Mouse (Mus musculus): ENCODE measurements around the gene Twist1. TPM values are rescaled to one million over a fixed set of nuclear protein-coding genes. Genes with fewer than 3 reads are reported as not detected.
A peak's percentile ranks its signal among the peaks of the same experiment; 100 is the strongest.

Gene Twist1
- polyA plus RNA-seq, 1 experiment from 2014 or later = 30.9 TPM

- Histone ChIP-seq H3K4me2 (replicated peaks) (peak overlapping the region; percentile 62), H3K27ac (peak overlapping the region; percentile 82; the same call in 1 of the 2 replicates)
Measured at GRCm38 (mm10) chr12:33959206-33959605, 1.7 kb downstream of the Twist1 start.

GRCm38 (mm10) chr12:33959846-33960245 is 2.4 kb downstream of the Twist1 start:
- no peak for ATAC-seq (ENCODE audit: low FRiP score)
- Histone ChIP-seq H3K36me3 (no peaks in the 10 kb centered on the region), H3K4me3 (peak overlapping the region; percentile 5; the same call in 1 of the 2 replicates), H3K9ac (no peak overlapping the region), H3K4me1 (peaks cover 22% of the 10 kb centered on the region), H3K27ac (no peak overlapping the region), H3K4me2 (replicated peaks) (no peak overlapping the region), H3K27me3 (peaks cover 88% of the 10 kb centered on the region), H3K9me3 (replicated peaks) (no peaks in the 10 kb centered on the region)
- 4% methylated on average over 3 of the region's 3 CpGs for WGBS

More at GRCm38 (mm10) chr12:33959206-33959605, 1.7 kb downstream of the Twist1 start:
- peaks cover 87% of the 10 kb centered on the region for H3K27me3 ChIP-seq
- H3K36me3 ChIP-seq = no peaks in the 10 kb centered on the region
- ATAC-seq (ENCODE audit: low FRiP score) = no peak
- H3K4me3 ChIP-seq = peak overlapping the region; percentile 56
- peaks cover 22% of the 10 kb centered on the region for H3K4me1 ChIP-seq
- WGBS = 3% methylated on average over 6 of the region's 6 CpGs
- no peak overlapping the region for H3K9ac ChIP-seq
- no peaks in the 10 kb centered on the region for H3K9me3 ChIP-seq (replicated peaks)

- peak overlapping the region; percentile 27; the same call in 1 of the 2 replicates for H3K4me2 ChIP-seq (replicated peaks)
- H3K27me3 ChIP-seq = peaks cover 88% of the 10 kb centered on the region
- H3K27ac ChIP-seq = no peak overlapping the region
- WGBS = 11% methylated on average over 5 of the region's 5 CpGs
- peaks cover 17% of the 10 kb centered on the region for H3K4me1 ChIP-seq
- H3K4me3 ChIP-seq = peak overlapping the region; percentile 16
- no peaks in the 10 kb centered on the region for H3K9me3 ChIP-seq (replicated peaks)
- ATAC-seq (ENCODE audit: low FRiP score) = no peak
- H3K9ac ChIP-seq = no peak overlapping the region
- no peaks in the 10 kb centered on the region for H3K36me3 ChIP-seq
Measured at GRCm38 (mm10) chr12:33961013-33961412, 3.5 kb downstream of the Twist1 start.

DNA sequence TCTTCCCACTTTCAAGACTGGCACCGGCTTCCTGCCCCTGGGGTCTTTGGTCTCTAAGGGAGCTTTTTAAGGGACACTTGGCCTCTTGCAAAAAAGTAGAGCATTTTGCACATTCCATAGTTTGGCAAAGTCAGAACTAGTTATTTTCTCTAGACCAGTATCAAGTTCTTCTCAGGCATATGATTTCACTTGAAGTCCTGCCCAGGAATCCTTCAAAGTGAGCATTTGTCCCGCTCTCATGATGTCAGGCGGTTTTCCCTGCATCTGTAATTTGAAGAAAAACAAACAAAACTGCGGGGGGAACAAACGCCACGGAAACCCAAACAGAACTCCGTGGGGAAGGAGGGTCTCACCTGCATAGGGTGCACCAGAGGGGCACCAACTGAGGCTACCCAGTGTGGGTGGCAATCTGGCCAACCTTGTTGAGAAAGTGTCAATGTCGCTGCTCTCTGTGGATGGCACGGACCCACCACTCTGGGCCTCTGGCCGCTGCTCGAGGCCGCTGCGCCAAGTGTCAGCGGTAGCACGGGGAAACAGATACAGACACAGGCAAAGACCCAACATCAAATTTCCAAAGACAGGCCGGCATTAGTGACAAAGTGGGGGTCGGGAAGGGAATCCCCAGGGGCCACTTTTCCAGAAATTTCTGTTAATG is 4.8 kb downstream of the Twist1 start:
- 0 out of 2 replicates have a peak overlapping the region, but pooled peaks have one; percentile 1 for H3K4me3 ChIP-seq

DNA sequence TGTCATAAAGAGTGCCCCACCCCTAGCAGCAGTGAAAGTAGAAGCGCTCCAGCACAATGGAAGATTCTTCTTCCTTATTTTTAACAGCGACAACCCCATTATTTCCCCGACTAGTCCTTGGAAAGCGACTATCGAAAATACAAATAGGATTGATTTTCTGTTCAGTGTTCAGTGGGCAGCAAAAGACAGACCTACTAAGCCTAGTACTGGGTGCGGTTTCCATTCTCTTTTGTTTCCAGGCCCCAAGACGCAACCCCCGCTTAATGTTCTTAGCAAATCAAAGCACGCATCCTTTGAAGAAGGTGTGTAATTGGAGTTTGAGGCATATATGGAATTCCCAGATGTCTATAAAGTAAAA is 5.3 kb downstream of the Twist1 start:
- H3K36me3 ChIP-seq = no peaks in the 10 kb centered on the region
- H3K4me2 ChIP-seq (replicated peaks) = peak overlapping the region; percentile 33
- no peak overlapping the region for H3K9ac ChIP-seq
- no peak overlapping the region for H3K27ac ChIP-seq
- no peak for ATAC-seq (ENCODE audit: low FRiP score)
- H3K4me1 ChIP-seq = peaks cover 24% of the 10 kb centered on the region
- no peaks in the 10 kb centered on the region for H3K9me3 ChIP-seq (replicated peaks)
- 8% methylated on average over 9 of the region's 9 CpGs for WGBS
- H3K27me3 ChIP-seq = peaks cover 89% of the 10 kb centered on the region
- H3K4me3 ChIP-seq = 0 out of 2 replicates have a peak overlapping the region, but pooled peaks have one; percentile 1

More for the DNA sequence above, 4.8 kb downstream of the Twist1 start:
- WGBS = 1% methylated on average over 17 of the region's 17 CpGs
- Histone ChIP-seq H3K4me1 (peaks cover 24% of the 10 kb centered on the region), H3K27ac (no peak overlapping the region), H3K27me3 (peaks cover 89% of the 10 kb centered on the region), H3K4me2 (replicated peaks) (peak overlapping the region; percentile 33), H3K36me3 (no peaks in the 10 kb centered on the region), H3K9ac (no peak overlapping the region), H3K9me3 (replicated peaks) (no peaks in the 10 kb centered on the region)
- no peak for ATAC-seq (ENCODE audit: low FRiP score)

GRCm38 (mm10) chr12:33963671-33964369 is 6.3 kb downstream of the Twist1 start:
- no peak overlapping the region for H3K27ac ChIP-seq
- no peak overlapping the region for H3K4me2 ChIP-seq (replicated peaks)
- no peak overlapping the region for H3K9ac ChIP-seq
- no peak for ATAC-seq (ENCODE audit: low FRiP score)
- WGBS = 2% methylated on average over 15 of the region's 15 CpGs
- no peaks in the 10 kb centered on the region for H3K9me3 ChIP-seq (replicated peaks)
- no peak overlapping the region for H3K4me3 ChIP-seq
- peaks cover 89% of the 10 kb centered on the region for H3K27me3 ChIP-seq
- no peaks in the 10 kb centered on the region for H3K36me3 ChIP-seq
- H3K4me1 ChIP-seq = peaks cover 24% of the 10 kb centered on the region

DNA sequence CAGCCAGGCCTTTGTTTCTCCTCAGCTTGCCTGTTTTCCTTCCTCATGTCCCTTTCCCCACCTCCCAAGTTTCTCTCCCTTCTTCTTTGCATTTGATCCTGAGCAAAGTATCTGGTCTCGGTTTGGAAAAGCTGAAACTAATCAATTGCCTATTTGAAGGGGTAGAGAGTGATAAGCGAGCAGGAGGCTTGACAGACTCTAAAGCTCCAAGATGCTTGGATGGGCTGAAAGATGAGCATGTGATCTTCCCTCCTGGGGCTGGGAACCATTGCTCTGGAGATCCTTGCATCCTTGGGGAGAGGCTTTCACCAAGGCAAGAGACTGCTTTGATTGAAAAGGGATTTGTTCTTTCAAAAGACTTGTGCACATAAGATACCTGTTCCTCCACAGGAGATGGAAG is 7.0 kb downstream of the Twist1 start:
- peaks cover 24% of the 10 kb centered on the region for H3K4me1 ChIP-seq

DNA sequence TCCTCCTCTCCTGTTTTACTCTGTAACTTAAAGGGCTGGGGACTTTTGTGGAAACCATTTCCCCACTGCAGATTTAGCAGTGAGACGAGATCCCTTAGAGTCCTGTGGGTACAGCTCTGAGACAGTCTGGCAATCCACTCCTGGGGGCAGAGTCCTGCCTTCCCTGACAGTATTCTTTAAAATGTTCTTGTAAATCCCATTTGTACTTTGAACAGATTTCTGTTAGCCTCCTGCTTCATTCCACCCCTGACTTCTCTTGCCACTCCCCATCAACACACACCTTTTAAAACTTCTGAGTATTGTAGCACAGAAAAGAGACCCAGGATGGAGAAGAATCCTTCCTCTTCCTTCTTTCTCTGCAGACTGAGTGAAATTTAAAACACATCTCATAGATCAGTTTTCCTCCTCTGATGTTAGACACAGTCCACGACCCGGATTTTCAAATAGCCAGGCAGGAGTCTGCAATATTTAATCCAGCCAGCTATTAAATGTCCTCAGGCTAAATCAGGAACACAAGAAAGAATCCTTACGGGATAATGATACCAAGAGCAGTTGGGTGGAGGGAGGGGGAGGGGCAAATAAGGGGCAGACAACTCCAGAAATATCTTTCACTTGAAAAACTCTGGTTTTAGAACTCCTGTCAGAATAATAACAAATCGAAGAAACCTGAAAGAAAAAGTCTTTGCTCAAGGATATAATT is 8.3 kb downstream of the Twist1 start:
- H3K4me3 ChIP-seq = no peak overlapping the region
- peak overlapping the region; percentile 30; the same call in 1 of the 2 replicates for H3K27ac ChIP-seq
- peaks cover 24% of the 10 kb centered on the region for H3K4me1 ChIP-seq
- H3K27me3 ChIP-seq = peaks cover 94% of the 10 kb centered on the region
- peak overlapping the region; percentile 47; the same call in 1 of the 2 replicates for H3K4me2 ChIP-seq (replicated peaks)
- H3K36me3 ChIP-seq = no peaks in the 10 kb centered on the region
- no peak for ATAC-seq (ENCODE audit: low FRiP score)
- H3K9me3 ChIP-seq (replicated peaks) = no peaks in the 10 kb centered on the region
- 9% methylated on average over 5 of the region's 5 CpGs for WGBS
- no peak overlapping the region for H3K9ac ChIP-seq

More for the DNA sequence above, 7.0 kb downstream of the Twist1 start:
- 4% methylated on average over 2 of the region's 2 CpGs for WGBS
- no peak overlapping the region for H3K4me3 ChIP-seq
- no peak overlapping the region for H3K27ac ChIP-seq
- no peak overlapping the region for H3K4me2 ChIP-seq (replicated peaks)
- H3K36me3 ChIP-seq = no peaks in the 10 kb centered on the region
- no peaks in the 10 kb centered on the region for H3K9me3 ChIP-seq (replicated peaks)
- peaks cover 89% of the 10 kb centered on the region for H3K27me3 ChIP-seq
- ATAC-seq (ENCODE audit: low FRiP score) = no peak
- no peak overlapping the region for H3K9ac ChIP-seq

- H3K27me3 ChIP-seq = peaks cover 95% of the 10 kb centered on the region
- ATAC-seq (ENCODE audit: low FRiP score) = peak; percentile 7; the same call in 1 of the 2 replicates
- no peaks in the 10 kb centered on the region for H3K9me3 ChIP-seq (replicated peaks)
- H3K4me2 ChIP-seq (replicated peaks) = peak overlapping the region; percentile 47
- H3K36me3 ChIP-seq = no peaks in the 10 kb centered on the region
- H3K4me3 ChIP-seq = peak overlapping the region; percentile 20; the same call in 1 of the 2 replicates
- peaks cover 24% of the 10 kb centered on the region for H3K4me1 ChIP-seq
- peak overlapping the region; percentile 25; the same call in 1 of the 2 replicates for H3K27ac ChIP-seq
- H3K9ac ChIP-seq = no peak overlapping the region; the same call in 1 of the 2 replicates
- under 1% methylated on average over 35 of the region's 35 CpGs for WGBS
Measured at GRCm38 (mm10) chr12:33966490-33967415, 9.3 kb downstream of the Twist1 start.

DNA sequence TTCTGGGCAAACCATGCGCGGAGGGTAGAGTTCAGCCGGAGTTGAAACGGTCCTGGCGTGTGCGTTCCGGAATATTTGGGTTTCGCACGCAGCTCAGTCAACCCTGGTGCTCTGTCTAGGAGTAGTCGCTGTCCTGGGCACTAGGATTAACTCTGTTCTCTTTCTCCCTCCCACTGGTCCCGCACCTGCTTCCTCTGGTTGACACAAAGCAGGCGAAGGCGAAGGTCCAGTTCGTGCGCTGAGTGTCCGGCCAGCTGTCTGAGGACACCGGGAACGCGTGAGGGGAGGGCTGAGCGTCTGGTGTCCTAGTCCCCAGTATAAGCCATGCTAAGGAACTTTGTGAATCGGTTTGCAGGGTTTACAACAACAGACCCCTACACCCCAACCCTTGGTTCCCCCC is 10.0 kb downstream of the Twist1 start:
- peak; percentile 64; the same call in 1 of the 2 replicates for ATAC-seq (ENCODE audit: low FRiP score)
- 0% methylated on average over 21 of the region's 21 CpGs for WGBS
- peak overlapping the region; percentile 47 for H3K4me2 ChIP-seq (replicated peaks)
- H3K4me1 ChIP-seq = peaks cover 24% of the 10 kb centered on the region
- no peaks in the 10 kb centered on the region for H3K36me3 ChIP-seq
- H3K9ac ChIP-seq = no peak overlapping the region
- peaks cover 91% of the 10 kb centered on the region for H3K27me3 ChIP-seq
- no peak overlapping the region for H3K27ac ChIP-seq
- no peaks in the 10 kb centered on the region for H3K9me3 ChIP-seq (replicated peaks)
- H3K4me3 ChIP-seq = peak overlapping the region; percentile 20
